Mouse (Mus musculus) kidney, adult 18-20 months (tissue): ENCODE data around the gene Cmya5.
"Not testable (repeated sequence)": the region's sequence is repeated elsewhere in the genome, so short reads cannot be mapped to it uniquely, and the experiment has no call there.

Source experiments
- DNase-seq: peaks from one replicate; pipeline ENCODE4 v3.0.0; 2021

Gene Cmya5

GRCm38 (mm10) chr13:93102340-93103090, 42.0 kb downstream of the Cmya5 start:
- DNase-seq = no peak

DNA sequence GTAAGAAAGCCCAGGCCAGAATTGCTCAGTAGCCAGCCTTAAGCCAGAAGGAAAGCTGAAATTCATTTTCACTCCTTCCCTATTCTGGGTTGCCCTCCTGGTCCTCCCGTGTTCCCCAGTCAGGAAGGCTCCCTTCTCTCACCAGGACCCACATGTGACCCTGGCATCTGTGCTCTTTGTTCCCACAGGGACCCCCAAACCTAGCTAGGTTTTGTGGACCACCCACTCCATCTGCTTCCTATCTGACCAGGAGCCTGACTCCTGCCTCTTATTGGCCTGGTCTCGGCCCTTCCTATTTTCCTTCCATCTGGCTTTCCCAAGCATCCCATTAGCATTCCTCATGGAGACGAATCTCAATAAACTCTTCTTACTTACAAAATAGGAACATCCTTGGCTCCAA, 45.9 kb downstream of the Cmya5 start:
- DNase-seq = no peak

DNA sequence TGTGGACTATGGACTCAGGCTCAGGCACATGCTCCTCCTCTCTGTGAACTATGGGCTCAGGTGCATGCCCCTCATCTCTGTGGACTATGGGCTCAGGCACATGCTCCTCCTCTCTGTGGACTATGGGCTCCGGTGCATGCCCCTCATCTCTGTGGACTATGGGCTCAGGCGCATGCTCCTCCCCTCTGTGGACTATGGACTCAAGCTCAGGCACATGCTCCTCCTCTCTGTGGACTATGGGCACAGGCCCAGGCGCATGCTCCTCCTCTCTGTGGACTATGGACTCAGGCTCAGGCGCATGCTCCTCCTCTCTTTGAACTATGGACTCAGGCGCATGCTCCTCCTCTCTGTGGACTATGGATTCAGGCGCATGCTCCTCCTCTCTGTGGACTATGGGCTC, 47.9 kb downstream of the Cmya5 start:
- DNase-seq = no peak

GRCm38 (mm10) chr13:93095097-93095791, 49.3 kb downstream of the Cmya5 start:
- DNase-seq = no peak

- DNase-seq = no peak
Observed at GRCm38 (mm10) chr13:93094204-93094935, 50.2 kb downstream of the Cmya5 start.

DNA sequence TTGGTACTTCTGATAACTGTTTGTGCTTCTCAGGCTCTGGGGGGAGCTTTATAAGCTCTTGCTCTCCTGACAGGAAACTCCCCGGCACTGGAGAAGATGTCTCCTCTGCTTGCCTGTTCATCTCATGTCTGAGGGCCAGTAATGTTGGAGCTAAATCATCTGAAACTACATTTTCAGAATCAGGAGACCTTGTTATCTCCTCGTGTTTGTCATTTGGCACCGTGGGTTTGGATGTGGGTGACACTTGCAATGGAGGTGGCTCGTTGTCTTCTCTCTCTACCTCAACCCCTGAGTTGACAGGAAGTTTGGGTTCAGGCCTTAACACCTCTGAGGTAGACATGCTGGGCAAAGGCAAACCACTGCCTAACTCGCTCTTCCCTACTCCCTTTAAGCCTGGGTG, 50.8 kb downstream of the Cmya5 start:
- no peak for DNase-seq

GRCm38 (mm10) chr13:93092916-93093429, 51.6 kb downstream of the Cmya5 start:
- DNase-seq = no peak

DNA sequence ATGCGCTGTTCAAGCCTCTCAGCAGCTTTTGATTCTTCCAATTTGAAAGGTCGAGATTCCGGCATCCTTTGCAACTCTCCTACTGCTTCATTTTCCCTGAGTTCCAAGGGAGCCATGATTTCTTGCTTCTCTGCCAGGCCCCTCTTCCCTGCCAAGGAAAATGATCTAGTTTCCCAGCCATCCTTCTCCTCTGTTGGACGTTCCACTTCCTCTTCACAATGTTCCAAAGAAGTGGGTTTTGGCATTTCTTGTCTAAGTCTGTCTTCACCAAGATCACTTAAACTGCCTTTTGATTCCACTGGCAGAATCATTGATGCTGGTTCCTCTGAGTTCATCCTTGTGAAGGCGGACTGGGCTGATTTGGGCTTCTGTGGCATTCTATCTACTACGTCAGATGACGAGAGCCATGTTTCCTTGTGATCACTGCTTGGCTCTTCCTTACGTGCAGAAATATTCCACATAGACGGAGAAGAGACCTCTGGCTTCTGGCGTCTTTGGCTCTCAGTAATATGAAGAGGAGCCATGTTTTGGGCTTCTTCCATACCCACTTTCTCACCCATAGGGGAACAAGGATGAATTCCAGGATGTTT, 52.6 kb downstream of the Cmya5 start:
- no peak for DNase-seq

GRCm38 (mm10) chr13:93091176-93091575, 53.3 kb downstream of the Cmya5 start:
- DNase-seq = no peak

DNA sequence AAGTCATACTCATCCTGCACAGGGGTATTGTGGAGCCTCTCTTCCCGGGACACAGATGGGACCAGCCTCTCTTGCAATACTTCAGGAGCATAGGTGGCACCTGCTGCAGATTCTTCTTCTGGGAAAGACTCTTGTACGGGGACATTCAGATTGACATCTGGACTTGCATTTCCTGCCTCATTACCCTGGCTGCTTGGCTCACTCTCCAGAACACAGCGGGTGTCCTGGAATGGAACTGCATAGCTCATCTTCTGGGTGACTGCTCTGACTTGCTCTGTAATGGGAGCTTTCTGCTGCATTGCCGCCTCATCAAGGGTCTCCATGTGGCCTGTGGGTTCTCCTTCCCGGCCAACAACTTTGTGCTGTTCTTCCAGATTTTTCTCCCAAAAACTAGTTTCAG, 55.0 kb downstream of the Cmya5 start:
- no peak for DNase-seq

DNA sequence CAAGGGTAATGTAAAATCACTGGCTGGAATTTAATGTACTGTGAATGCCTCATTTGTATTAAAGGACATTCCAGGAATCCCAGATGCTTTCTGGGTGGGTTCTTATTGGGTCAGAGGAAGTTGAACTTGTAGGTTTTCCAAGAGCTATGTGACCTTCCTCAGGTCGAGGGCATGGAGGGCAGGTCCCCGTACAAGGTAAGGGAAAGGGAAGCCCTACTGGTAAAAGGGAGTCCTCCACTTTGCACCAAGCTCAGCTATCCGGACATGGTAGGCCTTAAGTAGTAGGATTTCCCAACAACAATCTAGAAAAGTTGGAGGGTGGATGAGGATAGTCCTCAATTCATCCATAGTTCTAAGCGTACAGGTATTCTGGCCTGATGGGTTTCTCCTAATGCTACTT, 58.8 kb downstream of the Cmya5 start:
- no peak for DNase-seq

GRCm38 (mm10) chr13:93082324-93082723, 62.2 kb downstream of the Cmya5 start:
- DNase-seq = not testable (repeated sequence)

DNA sequence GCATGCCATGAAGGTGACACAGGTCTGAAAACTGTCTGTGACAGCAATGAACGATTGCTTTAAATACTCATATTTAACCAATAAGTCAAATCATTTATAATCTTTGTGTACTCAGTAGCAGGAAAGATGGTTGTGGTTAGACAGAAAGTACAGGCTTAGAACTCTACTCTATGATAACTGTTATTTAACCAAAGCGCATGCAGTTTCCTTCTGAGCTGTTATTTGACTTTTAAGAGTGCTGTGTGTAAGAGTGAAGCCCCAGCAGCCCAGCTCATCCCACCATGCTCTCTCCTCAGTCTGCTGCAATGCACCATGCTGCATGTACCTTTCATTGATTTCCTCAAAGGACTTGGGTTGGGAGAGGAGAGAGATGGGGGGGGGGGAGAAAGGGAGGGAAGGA, 63.7 kb downstream of the Cmya5 start:
- DNase-seq = no peak

DNA sequence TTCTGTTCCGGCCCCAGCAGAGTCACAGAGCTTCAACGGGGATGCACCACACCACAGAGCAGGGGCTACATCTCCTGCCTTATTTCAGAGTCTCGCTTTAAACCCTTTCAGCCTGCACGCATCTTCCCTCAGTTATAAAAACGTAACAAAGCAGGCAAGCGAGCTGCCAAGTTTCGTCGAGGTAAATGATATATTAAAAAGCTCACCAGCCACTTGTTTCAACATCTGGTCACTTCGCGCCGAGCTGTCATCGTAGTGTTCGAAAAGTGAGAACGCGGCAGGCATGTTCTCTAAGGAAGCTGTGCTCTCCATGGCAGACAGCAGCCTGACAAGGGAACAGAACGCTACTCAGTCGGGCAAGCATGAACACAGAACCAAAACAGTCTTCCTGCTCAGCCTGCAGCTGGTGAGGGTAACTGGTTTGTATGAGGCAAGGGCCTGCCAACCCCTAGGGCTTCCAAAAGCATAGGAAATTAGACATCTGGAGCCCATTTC, 70.3 kb downstream of the Cmya5 start:
- no peak for DNase-seq

GRCm38 (mm10) chr13:93073595-93073994, 70.9 kb downstream of the Cmya5 start:
- no peak for DNase-seq

DNA sequence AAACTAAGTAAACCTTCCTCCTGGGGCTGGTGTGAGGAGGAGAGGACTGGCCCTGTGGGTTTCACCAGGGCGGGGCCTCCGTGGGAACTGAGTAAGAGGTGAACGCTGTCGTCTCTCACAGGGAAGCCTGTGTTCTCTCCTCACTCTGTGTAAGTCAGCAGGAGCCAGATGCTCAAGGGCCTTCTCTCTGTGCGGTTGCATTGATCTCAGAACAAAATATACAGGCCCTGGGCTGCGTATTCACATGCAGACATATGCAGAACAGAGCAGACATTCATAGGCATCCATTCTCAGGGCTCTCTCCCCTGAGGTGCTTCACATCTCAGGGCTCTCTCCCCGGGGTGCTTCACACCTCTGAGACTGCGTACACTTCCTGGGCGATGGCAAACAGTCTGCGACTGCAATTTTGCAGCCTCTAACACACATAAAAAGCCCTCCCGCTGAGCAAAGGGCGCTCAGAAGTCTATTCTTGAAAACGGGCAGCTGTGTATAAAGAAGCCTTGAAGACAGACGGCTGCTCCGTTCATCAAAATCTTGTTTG, 71.6 kb downstream of the Cmya5 start:
- DNase-seq = no peak

GRCm38 (mm10) chr13:93070406-93070805, 74.1 kb downstream of the Cmya5 start:
- no peak for DNase-seq

- DNase-seq = no peak
Observed at GRCm38 (mm10) chr13:93069481-93069880, 75.0 kb downstream of the Cmya5 start.

GRCm38 (mm10) chr13:93068353-93068752, 76.2 kb downstream of the Cmya5 start:
- no peak for DNase-seq

- peak; percentile 46 for DNase-seq
Observed at GRCm38 (mm10) chr13:93062860-93063636, 81.5 kb downstream of the Cmya5 start.

DNA sequence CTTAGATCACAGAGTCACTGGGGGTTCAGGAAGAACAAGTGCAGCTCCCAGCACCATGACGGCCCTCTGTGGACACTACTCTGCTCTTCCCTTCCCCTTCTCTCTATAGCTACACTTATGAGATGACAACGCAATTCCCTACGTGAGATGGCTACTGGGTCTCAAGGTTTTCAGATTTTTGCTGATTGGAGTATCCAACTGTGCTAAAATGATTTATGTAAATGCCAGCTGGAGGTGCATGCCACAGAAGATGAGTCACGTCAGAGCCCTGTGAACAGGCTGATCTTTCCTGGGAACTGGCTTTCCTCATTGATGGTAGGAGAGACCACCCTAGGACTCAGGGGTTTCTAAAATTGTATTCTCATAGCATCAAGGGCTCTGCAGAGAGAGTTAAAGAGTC, 83.2 kb downstream of the Cmya5 start:
- no peak for DNase-seq

DNA sequence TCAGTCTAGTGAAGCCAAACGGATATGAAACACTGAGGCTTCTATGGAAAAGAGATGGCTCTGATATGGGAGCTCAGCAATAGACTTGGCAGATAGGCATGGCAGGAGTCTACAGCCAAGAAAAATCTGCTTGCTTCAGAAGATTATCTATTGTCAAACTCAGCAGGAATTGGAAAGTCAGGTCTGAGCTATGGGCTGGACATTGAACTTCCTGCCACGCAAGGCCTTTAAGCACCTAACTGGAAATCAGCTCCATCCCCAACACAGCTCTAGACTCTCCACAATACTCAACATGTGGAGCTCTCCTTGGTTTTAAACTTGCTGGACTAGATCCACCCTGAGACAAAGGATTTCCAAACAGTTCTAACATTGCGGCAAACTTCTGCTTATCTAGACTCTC, 84.1 kb downstream of the Cmya5 start:
- no peak for DNase-seq
